Mouse (Mus musculus): Measurements from ENCODE around the gene Slc34a2. TPM values are rescaled to one million over a fixed set of nuclear protein-coding genes. Genes with fewer than 3 reads are reported as not detected.

The Slc34a2 gene
- polyA plus RNA-seq, 1 experiment from 2014 or later = 0.21 TPM

- no peak overlapping the region for H3K9ac ChIP-seq (ENCODE audit: low read depth, low read length)
- WGBS (ENCODE audit: insufficient replicate concordance) = 64% methylated on average over 5 of the region's 5 CpGs
- H3K4me3 ChIP-seq (ENCODE audit: low read depth, low read length) = no peak overlapping the region
- H3K27me3 ChIP-seq (ENCODE audit: control insufficient read depth, insufficient read depth, low read depth, low read length) = no peaks in the 10 kb centered on the region
- H3K4me2 ChIP-seq (ENCODE audit: low read depth, low read length) = no peak overlapping the region
- H3K9me3 ChIP-seq (replicated peaks; ENCODE audit: control insufficient read depth, low read length) = 0 out of 2 replicates have a peak, but pooled peaks cover 2% of the 10 kb centered on the region
- no peak overlapping the region for H3K27ac ChIP-seq (ENCODE audit: low read length)
- H3K36me3 ChIP-seq (ENCODE audit: control insufficient read depth, insufficient read depth) = no peaks in the 10 kb centered on the region
- H3K4me1 ChIP-seq (ENCODE audit: control insufficient read depth, low read depth, low read length) = no peaks in the 10 kb centered on the region
- ATAC-seq (ENCODE audit: low read depth) = no peak
Measured at GRCm38 (mm10) chr5:53111036-53111435, 73.2 kb downstream of the Slc34a2 start.

GRCm38 (mm10) chr5:53112942-53113341 is 75.1 kb downstream of the Slc34a2 start:
- 0 out of 2 replicates have a peak, but pooled peaks cover 2% of the 10 kb centered on the region for H3K9me3 ChIP-seq (replicated peaks; ENCODE audit: control insufficient read depth, low read length)
- H3K36me3 ChIP-seq (ENCODE audit: control insufficient read depth, insufficient read depth) = no peaks in the 10 kb centered on the region
- ATAC-seq (ENCODE audit: low read depth) = no peak
- no peak overlapping the region for H3K4me2 ChIP-seq (ENCODE audit: low read depth, low read length)
- H3K4me3 ChIP-seq (ENCODE audit: low read depth, low read length) = no peak overlapping the region
- no peaks in the 10 kb centered on the region for H3K27me3 ChIP-seq (ENCODE audit: control insufficient read depth, insufficient read depth, low read depth, low read length)
- H3K9ac ChIP-seq (ENCODE audit: low read depth, low read length) = no peak overlapping the region
- 80% methylated on average over 5 of the region's 5 CpGs for WGBS (ENCODE audit: insufficient replicate concordance)
- H3K27ac ChIP-seq (ENCODE audit: low read length) = no peak overlapping the region
- H3K4me1 ChIP-seq (ENCODE audit: control insufficient read depth, low read depth, low read length) = no peaks in the 10 kb centered on the region

- no peaks in the 10 kb centered on the region for H3K27me3 ChIP-seq (ENCODE audit: control insufficient read depth, insufficient read depth, low read depth, low read length)
- no peak overlapping the region for H3K4me2 ChIP-seq (ENCODE audit: low read depth, low read length)
- H3K4me3 ChIP-seq (ENCODE audit: low read depth, low read length) = no peak overlapping the region
- H3K36me3 ChIP-seq (ENCODE audit: control insufficient read depth, insufficient read depth) = no peaks in the 10 kb centered on the region
- no peak overlapping the region for H3K9ac ChIP-seq (ENCODE audit: low read depth, low read length)
- no peaks in the 10 kb centered on the region for H3K4me1 ChIP-seq (ENCODE audit: control insufficient read depth, low read depth, low read length)
- no peak for ATAC-seq (ENCODE audit: low read depth)
- WGBS (ENCODE audit: insufficient replicate concordance) = 65% methylated on average over 12 of the region's 12 CpGs
- no peak overlapping the region for H3K27ac ChIP-seq (ENCODE audit: low read length)
- 0 out of 2 replicates have a peak, but pooled peaks cover 2% of the 10 kb centered on the region for H3K9me3 ChIP-seq (replicated peaks; ENCODE audit: control insufficient read depth, low read length)
Measured at GRCm38 (mm10) chr5:53114616-53115267, 76.9 kb downstream of the Slc34a2 start.

GRCm38 (mm10) chr5:53118212-53118611 is 80.3 kb downstream of the Slc34a2 start:
- H3K4me2 ChIP-seq (ENCODE audit: low read depth, low read length) = no peak overlapping the region
- H3K36me3 ChIP-seq (ENCODE audit: control insufficient read depth, insufficient read depth) = no peaks in the 10 kb centered on the region
- H3K4me3 ChIP-seq (ENCODE audit: low read depth, low read length) = no peak overlapping the region
- H3K27me3 ChIP-seq (ENCODE audit: control insufficient read depth, insufficient read depth, low read depth, low read length) = no peaks in the 10 kb centered on the region
- H3K27ac ChIP-seq (ENCODE audit: low read length) = no peak overlapping the region
- ATAC-seq (ENCODE audit: low read depth) = no peak
- no peaks in the 10 kb centered on the region for H3K4me1 ChIP-seq (ENCODE audit: control insufficient read depth, low read depth, low read length)
- WGBS (ENCODE audit: insufficient replicate concordance) = 79% methylated on average over 8 of the region's 8 CpGs
- H3K9ac ChIP-seq (ENCODE audit: low read depth, low read length) = no peak overlapping the region
- H3K9me3 ChIP-seq (replicated peaks; ENCODE audit: control insufficient read depth, low read length) = 0 out of 2 replicates have a peak, but pooled peaks cover under 1% of the 10 kb centered on the region

- Histone ChIP-seq H3K27me3 (ENCODE audit: control insufficient read depth, insufficient read depth, low read depth, low read length) (no peaks in the 10 kb centered on the region), H3K9me3 (replicated peaks; ENCODE audit: control insufficient read depth, low read length) (no peaks in the 10 kb centered on the region), H3K4me3 (ENCODE audit: low read depth, low read length) (no peak overlapping the region), H3K36me3 (ENCODE audit: control insufficient read depth, insufficient read depth) (no peaks in the 10 kb centered on the region), H3K4me1 (ENCODE audit: control insufficient read depth, low read depth, low read length) (no peaks in the 10 kb centered on the region), H3K27ac (ENCODE audit: low read length) (no peak overlapping the region), H3K9ac (ENCODE audit: low read depth, low read length) (no peak overlapping the region), H3K4me2 (ENCODE audit: low read depth, low read length) (no peak overlapping the region)
- no peak for ATAC-seq (ENCODE audit: low read depth)
- 54% methylated on average over 3 of the region's 3 CpGs for WGBS (ENCODE audit: insufficient replicate concordance)
Measured at GRCm38 (mm10) chr5:53119689-53120088, 81.8 kb downstream of the Slc34a2 start.

Other genes starting within 250 kb of the Slc34a2 start
- 22.2 and 23.0 TPM in 2 replicates for gene Anapc4, start 204.1 kb upstream of the Slc34a2 start, polyA plus RNA-seq (2015; fragmentation: Nextera tagmentation; extraction: Ambion mirVana)
- gene Sel1l3, start 175.8 kb downstream of the Slc34a2 start, polyA plus RNA-seq (2015; fragmentation: Nextera tagmentation; extraction: Ambion mirVana) = 0.21 TPM in 1 of 2 replicates, not detected in the other
- gene Smim20, start 229.0 kb downstream of the Slc34a2 start, polyA plus RNA-seq (2015; fragmentation: Nextera tagmentation; extraction: Ambion mirVana) = 27.0 and 30.9 TPM in 2 replicates